Mouse (Mus musculus) liver, postnatal 0 days (tissue): Measurements from ENCODE around the gene Kansl2. TPM values are rescaled to one million over a fixed set of nuclear protein-coding genes. Genes with fewer than 3 reads are reported as not detected.

ENCODE experiments used
- ATAC-seq: fragments of 200-750 bp; cut with Nextera tagmentation; 2 replicates; pipeline ENCODE4 v1.8.0; 2017; ENCODE audit warnings: mild to moderate bottlenecking, moderate library complexity
- DNase-seq: peaks from one replicate; pipeline ENCODE4 v3.0.0-alpha.2; 2016
- H3K27ac ChIP-seq: fragments of 300-500 bp; sonication (generic); 2 replicates; pipeline ENCODE4 v1.5.1; 2014; ENCODE audit warnings: antibody characterized with exemption, moderate library complexity, mild to moderate bottlenecking, low read depth
- H3K27me3 ChIP-seq: fragments of 300-500 bp; sonication (generic); 2 replicates; pipeline ENCODE4 v1.6.1; 2014; ENCODE audit warnings: low read length, control low read depth, mixed read lengths; ENCODE audit not compliant: insufficient read depth
- H3K36me3 ChIP-seq: fragments of 300-500 bp; sonication (generic); replicated peaks from 2 replicates; pipeline ENCODE4 v1.6.1; 2014; ENCODE audit warnings: mild to moderate bottlenecking, control low read depth, low read length, moderate library complexity, mixed read lengths; ENCODE audit not compliant: insufficient read depth
- H3K4me1 ChIP-seq: fragments of 300-500 bp; sonication (generic); 2 replicates; pipeline ENCODE4 v1.6.1; 2014; ENCODE audit warnings: antibody characterized with exemption, mild to moderate bottlenecking, control low read depth; ENCODE audit not compliant: insufficient read depth
- H3K4me2 ChIP-seq: fragments of 300-500 bp; sonication (generic); 2 replicates; pipeline ENCODE4 v1.6.1; 2014; ENCODE audit warnings: low read depth, mild to moderate bottlenecking, low read length, moderate library complexity, mixed read lengths
- H3K4me3 ChIP-seq: fragments of 300-500 bp; sonication (generic); 2 replicates; pipeline ENCODE4 v1.5.1; 2014; ENCODE audit warnings: low read depth, low read length
- H3K9ac ChIP-seq: fragments of 300-500 bp; sonication (generic); replicated peaks from 2 replicates; pipeline ENCODE4 v1.6.1; 2014; ENCODE audit warnings: mild to moderate bottlenecking, moderate library complexity
- H3K9me3 ChIP-seq: fragments of 300-500 bp; sonication (generic); 2 replicates; pipeline ENCODE4 v1.6.1; 2016; ENCODE audit warnings: mild to moderate bottlenecking, control low read depth, low read length, mixed read lengths
- CTCF ChIP-seq: sonication (generic); IDR thresholded peaks from 2 replicates; pipeline ENCODE4 v1.5.1; 2016; ENCODE audit warnings: antibody characterized with exemption, low read depth
- EP300 ChIP-seq: IDR thresholded peaks from 2 replicates; pipeline ENCODE4 v1.6.1; 2016; ENCODE audit warnings: antibody characterized with exemption, low read depth, mild to moderate bottlenecking
- WGBS: fragments of 180-500 bp; shearing (Covaris S2); extraction: QIAGEN DNeasy Blood & Tissue Kit; methylation state at CpG from one replicate; pipeline ENCODE4 v1.1.7; 2014; ENCODE audit not compliant: insufficient replicate concordance; 5-methylcytosine and 5-hydroxymethylcytosine counted together
- polyA plus RNA-seq: library from polyadenylated mRNA; unstranded; fragments of >200 nt; fragmentation: Nextera tagmentation; extraction: Ambion mirVana; gene quantifications from 2 replicates; pipeline ENCODE4 v1.2.1, GENCODE M21; 2015

Gene Kansl2
- polyA plus RNA-seq, 1 experiment from 2014 or later, result 26.6 TPM

GRCm38 (mm10) chr15:98570873-98571538 is 36.9 kb upstream of the Kansl2 start, which contains the start of the genes Ccnt1 and 4930415O20Rik:
Ccnt1 (minus strand) TSS chr15:98570923.
4930415O20Rik (plus strand) TSS chr15:98571004.
- Histone ChIP-seq H3K27ac (no peak within 1 kb of the TSS), H3K9ac (no peak within 1 kb of the TSS), H3K9me3 (no peaks in the 10 kb centered on the region), H3K36me3 (no peaks in the 10 kb centered on the region), H3K4me3 (no peak within 1 kb of the TSS), H3K4me2 (no peak within 1 kb of the TSS), H3K27me3 (no peaks in the 10 kb centered on the region), H3K4me1 (peaks cover 13% of the 10 kb centered on the region)
- WGBS, result 54% methylated on average over 10 of the region's 10 CpGs
- ATAC-seq, result no peak
- no peak for TF ChIP-seq CTCF
- no peak for TF ChIP-seq EP300
- no peak for DNase-seq

GRCm38 (mm10) chr15:98569795-98570365 is 35.8 kb upstream of the Kansl2 start:
- no peak overlapping the region for H3K4me2 ChIP-seq
- no peak for TF ChIP-seq EP300
- no peak for TF ChIP-seq CTCF
- no peaks in the 10 kb centered on the region for H3K36me3 ChIP-seq
- H3K9ac ChIP-seq, result no peak overlapping the region
- no peak for ATAC-seq
- no peak overlapping the region for H3K4me3 ChIP-seq
- H3K27me3 ChIP-seq, result no peaks in the 10 kb centered on the region
- no peak overlapping the region for H3K27ac ChIP-seq
- no peaks in the 10 kb centered on the region for H3K9me3 ChIP-seq
- 74% methylated on average over 4 of the region's 4 CpGs for WGBS
- peaks cover 21% of the 10 kb centered on the region for H3K4me1 ChIP-seq
- DNase-seq, result no peak

- no peaks in the 10 kb centered on the region for H3K9me3 ChIP-seq
- whole genome bisulfite sequencing, result 57% methylated on average over 7 of the region's 7 CpGs
- H3K4me2 ChIP-seq, result peak overlapping the region; percentile 82
- DNase-seq, result no peak
- H3K27ac ChIP-seq, result no peak overlapping the region
- no peaks in the 10 kb centered on the region for H3K27me3 ChIP-seq
- TF ChIP-seq CTCF, result no peak
- no peak for TF ChIP-seq EP300
- no peak overlapping the region; the same call in 1 of the 2 replicates for H3K4me3 ChIP-seq
- peak overlapping the region; percentile 66 for H3K9ac ChIP-seq
- H3K4me1 ChIP-seq, result peaks cover 21% of the 10 kb centered on the region
- no peak for ATAC-seq
- H3K36me3 ChIP-seq, result peaks cover 4% of the 10 kb centered on the region; the same call in 1 of the 2 replicates
Observed at GRCm38 (mm10) chr15:98569216-98569615, 35.2 kb upstream of the Kansl2 start.

GRCm38 (mm10) chr15:98568256-98569033 is 34.4 kb upstream of the Kansl2 start:
- 4% methylated on average over 22 of the region's 22 CpGs for WGBS
- ATAC-seq (no peak), DNase-seq (no peak)
- H3K27ac ChIP-seq, result peak overlapping the region; percentile 86
- peaks cover 21% of the 10 kb centered on the region for H3K4me1 ChIP-seq
- TF ChIP-seq CTCF, result no peak
- no peak for TF ChIP-seq EP300
- peaks cover 10% of the 10 kb centered on the region; the same call in 1 of the 2 replicates for H3K36me3 ChIP-seq
- H3K9me3 ChIP-seq, result no peaks in the 10 kb centered on the region
- peak overlapping the region; percentile 66 for H3K9ac ChIP-seq
- H3K27me3 ChIP-seq, result no peaks in the 10 kb centered on the region
- H3K4me3 ChIP-seq, result peak overlapping the region; percentile 83
- H3K4me2 ChIP-seq, result peak overlapping the region; percentile 82

GRCm38 (mm10) chr15:98567278-98568134 is 33.4 kb upstream of the Kansl2 start:
- H3K27me3 ChIP-seq, result no peaks in the 10 kb centered on the region
- H3K9ac ChIP-seq, result peak overlapping the region; percentile 88
- H3K4me3 ChIP-seq, result peak overlapping the region; percentile 83
- H3K9me3 ChIP-seq, result no peaks in the 10 kb centered on the region
- DNase-seq (peak; percentile 99), ATAC-seq (peak; percentile 94)
- WGBS, result under 1% methylated on average over 88 of the region's 88 CpGs
- H3K36me3 ChIP-seq, result peaks cover 14% of the 10 kb centered on the region; the same call in 1 of the 2 replicates
- H3K4me1 ChIP-seq, result peaks cover 21% of the 10 kb centered on the region
- peak overlapping the region; percentile 82 for H3K4me2 ChIP-seq
- TF ChIP-seq EP300, result peak; percentile 79
- peak; percentile 53 for TF ChIP-seq CTCF
- peak overlapping the region; percentile 98 for H3K27ac ChIP-seq
